Mouse (Mus musculus) testis, adult 2 months (tissue): Measurements from ENCODE around the gene Mdga1. TPM values are rescaled to one million over a fixed set of nuclear protein-coding genes. Genes with fewer than 3 reads are reported as not detected.
"Not testable (repeated sequence)": the region's sequence is repeated elsewhere in the genome, so short reads cannot be mapped to it uniquely, and the experiment has no call there.

Experiments used
- H3K27ac ChIP-seq: fragments of 200-500 bp; 2 replicates; pipeline ENCODE4 v1.5.1; 2012; ENCODE audit warnings: low read depth, low read length; ENCODE audit not compliant: control insufficient read depth, insufficient read depth
- H3K27me3 ChIP-seq: fragments of 200-500 bp; 2 replicates; pipeline ENCODE4 v1.6.1; 2012; ENCODE audit warnings: mild to moderate bottlenecking, low read length, moderate library complexity; ENCODE audit not compliant: control insufficient read depth, insufficient read depth
- H3K36me3 ChIP-seq: fragments of 200-500 bp; 2 replicates; pipeline ENCODE4 v1.6.1; 2012; ENCODE audit warnings: mild to moderate bottlenecking, low read length; ENCODE audit not compliant: control insufficient read depth, insufficient read depth
- H3K4me1 ChIP-seq: fragments of 200-500 bp; 2 replicates; pipeline ENCODE4 v1.6.1; 2012; ENCODE audit warnings: low read length; ENCODE audit not compliant: control insufficient read depth, insufficient read depth
- H3K4me3 ChIP-seq: fragments of 200-500 bp; 2 replicates; pipeline ENCODE4 v1.5.1; 2012; ENCODE audit warnings: low read depth, mild to moderate bottlenecking, low read length, moderate library complexity, mixed read lengths; ENCODE audit not compliant: control insufficient read depth
- CTCF ChIP-seq: fragments of 200-500 bp; IDR thresholded peaks from 2 replicates; pipeline ENCODE4 v1.5.1; 2012; ENCODE audit warnings: low read depth, mild to moderate bottlenecking, inconsistent platforms, low read length, moderate library complexity; ENCODE audit not compliant: control insufficient read depth, insufficient read depth, insufficient replicate concordance
- POLR2A ChIP-seq: fragments of 200-500 bp; IDR thresholded peaks from 2 replicates; pipeline ENCODE4 v1.6.1; 2012; ENCODE audit warnings: low read depth, mild to moderate bottlenecking, inconsistent platforms, low read length, moderate library complexity; ENCODE audit not compliant: control insufficient read depth
- polyA plus RNA-seq: library from polyadenylated mRNA; depleted of rRNA; stranded (reverse); fragments of >200 nt; gene quantifications from 2 replicates; pipeline ENCODE4 v1.2.3, GENCODE M21; 2012; rRNA removed

Mdga1 gene
- polyA plus RNA-seq, 1 experiment, result 0.42 TPM

DNA sequence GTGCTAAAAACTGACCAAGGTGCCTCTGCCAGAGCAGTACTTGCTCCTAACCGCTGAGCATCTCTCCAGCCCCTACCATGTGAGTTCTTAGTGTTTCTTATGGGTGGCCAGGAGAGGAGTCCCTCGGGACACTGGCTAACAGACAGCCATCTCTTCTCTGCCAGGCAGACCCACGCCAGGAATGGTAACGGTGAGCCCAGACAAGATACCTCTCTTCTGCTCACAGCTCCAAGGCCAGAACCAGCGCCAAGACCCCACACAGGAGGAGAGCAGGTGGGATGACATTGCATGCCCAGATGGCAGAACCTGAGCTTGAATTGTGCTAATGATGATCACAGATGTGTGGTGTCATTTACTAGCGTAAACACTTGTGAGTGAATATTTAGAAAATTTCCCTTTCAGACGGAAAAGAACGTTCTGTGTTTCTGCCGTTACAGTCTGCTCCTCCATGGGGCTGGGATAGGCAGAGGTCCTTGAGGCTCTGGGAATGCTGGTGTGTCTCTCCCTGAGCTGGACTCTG, 178.3 kb downstream of the Mdga1 start:
- H3K4me3 ChIP-seq, result no peak overlapping the region
- H3K4me1 ChIP-seq, result peaks cover 21% of the 10 kb centered on the region
- no peak overlapping the region for H3K27ac ChIP-seq
- TF ChIP-seq CTCF (no peak), POLR2A (no peak)
- H3K27me3 ChIP-seq, result no peaks in the 10 kb centered on the region
- H3K36me3 ChIP-seq, result no peaks in the 10 kb centered on the region

DNA sequence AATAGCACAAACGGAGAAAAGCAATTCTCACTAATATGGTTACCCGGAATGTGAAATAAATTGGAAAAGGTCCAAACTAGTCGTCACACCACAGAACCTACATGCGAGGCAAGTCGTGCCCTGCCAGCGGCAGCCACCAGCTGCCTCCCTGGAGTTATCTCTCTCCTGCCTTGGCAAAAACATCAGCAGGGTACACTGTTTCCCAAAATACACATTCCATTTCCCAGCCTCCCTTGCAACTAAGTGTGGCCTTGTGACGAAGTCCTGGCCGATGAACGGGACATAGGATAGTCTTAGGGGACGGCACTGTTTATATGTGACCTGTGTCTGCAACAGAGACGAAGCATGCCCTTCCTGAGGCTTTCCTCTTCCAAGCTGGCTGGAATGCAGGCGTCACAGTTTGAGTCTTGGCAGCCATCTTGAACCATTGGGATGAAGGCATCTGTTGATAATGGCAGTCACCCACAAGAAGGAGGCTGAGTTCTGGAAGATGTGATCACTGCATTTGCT, 179.6 kb downstream of the Mdga1 start:
- Histone ChIP-seq H3K27me3 (no peaks in the 10 kb centered on the region), H3K4me3 (peak overlapping the region; percentile 27), H3K4me1 (peaks cover 15% of the 10 kb centered on the region), H3K27ac (no peak overlapping the region), H3K36me3 (no peaks in the 10 kb centered on the region)
- TF ChIP-seq CTCF (no peak), POLR2A (no peak)

GRCm38 (mm10) chr17:29789715-29790114, 180.2 kb downstream of the Mdga1 start:
- TF ChIP-seq POLR2A, result no peak
- peak; percentile 95 for TF ChIP-seq CTCF
- no peak overlapping the region for H3K27ac ChIP-seq
- H3K27me3 ChIP-seq, result no peaks in the 10 kb centered on the region
- no peaks in the 10 kb centered on the region for H3K36me3 ChIP-seq
- peak overlapping the region; percentile 27 for H3K4me3 ChIP-seq
- H3K4me1 ChIP-seq, result peaks cover 10% of the 10 kb centered on the region

GRCm38 (mm10) chr17:29788573-29788972, 181.3 kb downstream of the Mdga1 start:
- Histone ChIP-seq H3K27me3 (no peaks in the 10 kb centered on the region), H3K27ac (no peak overlapping the region)
- TF ChIP-seq CTCF (no peak), POLR2A (no peak)

DNA sequence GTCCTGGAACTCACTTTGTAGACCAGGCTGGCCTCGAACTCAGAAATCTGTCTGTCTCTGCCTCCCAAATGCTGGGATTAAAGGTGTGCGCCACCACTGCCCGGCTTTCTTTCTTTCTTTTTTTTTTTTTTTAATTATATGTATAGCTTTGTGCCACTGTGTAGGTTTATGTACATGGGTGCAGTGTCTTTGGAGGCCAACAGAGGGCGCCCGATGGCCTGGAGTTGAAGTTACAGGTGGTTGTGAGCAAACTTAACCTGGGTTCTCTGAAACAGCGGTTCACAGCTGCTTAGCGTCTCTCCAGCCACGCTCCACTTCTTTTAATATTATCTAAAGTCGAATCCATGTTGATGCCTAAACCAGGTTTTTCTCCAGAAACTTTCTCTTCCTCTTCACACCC, 185.1 kb downstream of the Mdga1 start:
- H3K4me1 ChIP-seq, result 0 out of 2 replicates have a peak, but pooled peaks cover 2% of the 10 kb centered on the region
- H3K4me3 ChIP-seq, result no peak overlapping the region
- H3K27ac ChIP-seq, result no peak overlapping the region
- H3K36me3 ChIP-seq, result no peaks in the 10 kb centered on the region
- no peaks in the 10 kb centered on the region for H3K27me3 ChIP-seq
- TF ChIP-seq POLR2A (no peak), CTCF (peak; percentile 57; the same call in 1 of the 2 replicates)

More at GRCm38 (mm10) chr17:29788573-29788972, 181.3 kb downstream of the Mdga1 start:
- no peaks in the 10 kb centered on the region for H3K36me3 ChIP-seq
- no peak overlapping the region for H3K4me3 ChIP-seq
- H3K4me1 ChIP-seq, result peaks cover 7% of the 10 kb centered on the region

DNA sequence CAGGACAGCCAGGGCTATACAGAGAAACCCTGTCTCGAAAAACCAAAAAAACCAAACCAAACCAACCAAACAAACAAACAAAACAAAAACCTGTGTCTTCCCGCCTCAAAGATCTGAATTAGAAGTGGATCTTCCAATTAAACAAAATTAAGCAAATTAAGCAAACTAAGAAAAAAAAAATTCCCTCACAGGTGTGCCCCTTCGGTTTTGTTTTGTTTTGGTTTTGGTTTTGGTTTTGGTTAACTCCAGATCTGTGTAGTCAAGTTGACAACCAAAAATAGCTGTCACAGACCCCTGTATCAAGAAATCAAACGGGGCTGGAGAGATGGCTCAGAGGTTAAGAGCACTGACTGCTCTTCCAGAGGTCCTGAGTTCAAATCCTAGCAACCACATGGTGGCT, 188.4 kb downstream of the Mdga1 start:
- not testable (repeated sequence) for H3K4me3 ChIP-seq, H3K36me3 ChIP-seq, H3K27ac ChIP-seq, H3K4me1 ChIP-seq, H3K27me3 ChIP-seq

GRCm38 (mm10) chr17:29778021-29778420, 191.9 kb downstream of the Mdga1 start:
- Histone ChIP-seq H3K4me3 (no peak overlapping the region), H3K36me3 (no peaks in the 10 kb centered on the region), H3K4me1 (peaks cover 2% of the 10 kb centered on the region; the same call in 1 of the 2 replicates), H3K27me3 (no peaks in the 10 kb centered on the region), H3K27ac (no peak overlapping the region)
- TF ChIP-seq CTCF, result no peak
- TF ChIP-seq POLR2A, result no peak

Other genes starting within 250 kb of the Mdga1 start
- 672 and 682 TPM in 2 replicates for gene Zfand3, start 34.6 kb upstream of the Mdga1 start, polyA plus RNA-seq